Mouse (Mus musculus): ENCODE measurements at regions not wholly inside any gene's neighbourhood (a gene's known extent, or its start where the extent isn't known, plus 50 kb on each side); places are given as distances from the start of the nearest gene placed in this dataset.

DNA sequence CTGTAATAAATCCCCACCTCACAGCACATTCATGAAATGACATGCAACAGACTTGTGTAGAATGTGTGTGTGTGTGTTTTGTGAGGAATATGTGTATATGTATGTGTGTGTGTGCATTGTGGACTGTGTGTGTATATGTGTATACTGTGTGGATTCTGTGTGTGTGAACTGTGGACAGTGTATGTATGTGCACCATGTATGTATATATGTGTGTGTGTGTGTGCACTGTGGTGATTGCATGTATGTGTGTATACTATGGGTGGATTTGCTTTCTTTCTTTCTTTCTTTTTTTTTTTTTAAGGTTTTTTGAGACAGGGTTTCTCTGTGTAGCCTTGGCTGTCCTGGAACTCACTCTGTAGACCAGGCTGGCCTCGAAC is 91.5 kb upstream of the Hdac4 start:
- no peaks in the 10 kb centered on the region for H3K36me3 ChIP-seq (ENCODE audit: control insufficient read depth, insufficient read depth, low read length)
- WGBS (ENCODE audit: insufficient replicate concordance): 78% methylated on average over 1 of the region's 1 CpGs
- no peak overlapping the region for H3K4me3 ChIP-seq (ENCODE audit: low read depth, low read length)
- no peak for ATAC-seq (replicated peaks; ENCODE audit: insufficient number of reproducible peaks, low FRiP score, low TSS enrichment)
- no peak overlapping the region for H3K9ac ChIP-seq (ENCODE audit: low read depth, low read length)
- no peaks in the 10 kb centered on the region for H3K4me1 ChIP-seq (ENCODE audit: control insufficient read depth, insufficient read depth, low read length)
- H3K4me2 ChIP-seq: no peak overlapping the region
- no peaks in the 10 kb centered on the region for H3K9me3 ChIP-seq (replicated peaks; ENCODE audit: control insufficient read depth, low read length)
- H3K27me3 ChIP-seq (ENCODE audit: control insufficient read depth, insufficient read depth, low read length): no peaks in the 10 kb centered on the region
- H3K27ac ChIP-seq (ENCODE audit: low read depth, low read length): no peak overlapping the region

DNA sequence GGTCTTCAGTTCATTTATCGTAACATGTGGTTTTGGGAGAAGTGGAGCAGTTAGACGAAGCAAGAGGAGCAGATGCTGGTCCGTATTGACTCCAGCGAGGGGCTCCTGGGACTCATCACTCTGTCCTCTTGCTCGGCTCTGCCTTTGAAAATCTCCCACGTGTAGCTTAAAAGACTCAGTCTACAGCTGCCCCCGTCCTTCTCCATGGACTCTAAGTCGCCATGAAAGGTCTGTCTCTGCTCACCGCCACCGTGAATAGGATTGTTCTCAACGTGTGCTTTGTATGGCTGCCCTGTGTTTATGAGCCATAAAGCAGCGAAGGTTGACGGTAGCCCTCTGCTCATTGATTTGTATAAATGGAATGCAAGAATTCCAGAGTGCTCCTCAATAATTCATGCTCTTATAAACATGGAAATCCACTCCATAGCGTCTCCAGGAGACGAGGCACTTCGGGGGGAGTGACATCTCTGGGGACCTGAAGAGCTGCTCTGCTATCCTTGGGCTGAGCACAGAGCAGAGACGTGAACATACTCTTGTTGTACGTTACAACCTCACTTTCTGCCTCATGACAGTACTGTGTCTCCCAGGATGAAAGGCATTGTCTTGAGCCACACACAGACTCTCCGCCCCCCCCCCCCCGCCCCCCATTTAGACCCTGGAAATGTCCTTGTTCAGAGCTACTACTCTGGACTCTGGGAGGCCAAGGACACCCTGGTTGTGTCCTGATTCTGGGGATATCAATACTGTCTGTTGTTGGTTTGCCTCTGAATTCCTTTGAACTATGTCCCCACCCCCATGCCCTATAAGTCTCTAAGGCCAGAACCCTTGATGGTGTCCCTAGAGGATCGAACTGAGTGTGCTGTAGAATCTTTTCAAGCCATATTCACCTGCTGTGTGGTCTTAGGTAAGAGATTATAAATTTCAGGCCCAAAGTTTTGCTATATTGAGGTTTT is 90.8 kb upstream of the Hdac4 start:
- WGBS (ENCODE audit: insufficient replicate concordance): 74% methylated on average over 21 of the region's 21 CpGs
- no peak overlapping the region for H3K4me2 ChIP-seq
- H3K27ac ChIP-seq (ENCODE audit: low read depth, low read length): no peak overlapping the region
- H3K27me3 ChIP-seq (ENCODE audit: control insufficient read depth, insufficient read depth, low read length): no peaks in the 10 kb centered on the region
- H3K4me1 ChIP-seq (ENCODE audit: control insufficient read depth, insufficient read depth, low read length): no peaks in the 10 kb centered on the region
- ATAC-seq (replicated peaks; ENCODE audit: insufficient number of reproducible peaks, low FRiP score, low TSS enrichment): no peak
- no peak overlapping the region for H3K9ac ChIP-seq (ENCODE audit: low read depth, low read length)
- H3K4me3 ChIP-seq (ENCODE audit: low read depth, low read length): no peak overlapping the region
- no peaks in the 10 kb centered on the region for H3K9me3 ChIP-seq (replicated peaks; ENCODE audit: control insufficient read depth, low read length)
- no peaks in the 10 kb centered on the region for H3K36me3 ChIP-seq (ENCODE audit: control insufficient read depth, insufficient read depth, low read length)

DNA sequence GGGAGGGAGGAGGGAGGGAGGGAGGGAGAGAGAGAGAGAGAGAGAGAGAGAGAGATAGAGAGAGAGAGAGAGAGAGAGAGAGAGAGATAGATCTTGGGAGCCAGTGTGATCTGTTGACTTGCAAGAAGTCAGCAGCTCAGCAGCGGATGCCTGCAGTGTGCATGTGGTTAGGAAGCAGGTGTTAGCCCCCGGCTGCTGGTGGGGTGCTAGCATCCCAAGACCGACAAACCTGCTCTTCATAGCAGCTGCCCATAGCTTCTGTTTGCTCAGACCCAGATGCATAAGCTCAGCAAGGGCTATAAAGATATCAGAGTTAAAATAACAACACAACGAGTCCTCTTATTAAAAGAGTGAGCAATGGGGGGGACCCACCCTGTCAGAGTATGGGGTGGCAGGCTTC is 88.7 kb upstream of the Hdac4 start:
- no peak overlapping the region for H3K9ac ChIP-seq (ENCODE audit: low read depth, low read length)
- H3K36me3 ChIP-seq (ENCODE audit: control insufficient read depth, insufficient read depth, low read length): no peaks in the 10 kb centered on the region
- no peak overlapping the region for H3K4me2 ChIP-seq
- WGBS (ENCODE audit: insufficient replicate concordance): 72% methylated on average over 4 of the region's 4 CpGs
- no peaks in the 10 kb centered on the region for H3K4me1 ChIP-seq (ENCODE audit: control insufficient read depth, insufficient read depth, low read length)
- H3K27me3 ChIP-seq (ENCODE audit: control insufficient read depth, insufficient read depth, low read length): no peaks in the 10 kb centered on the region
- H3K9me3 ChIP-seq (replicated peaks; ENCODE audit: control insufficient read depth, low read length): no peaks in the 10 kb centered on the region
- no peak overlapping the region for H3K27ac ChIP-seq (ENCODE audit: low read depth, low read length)
- no peak for ATAC-seq (replicated peaks; ENCODE audit: insufficient number of reproducible peaks, low FRiP score, low TSS enrichment)
- H3K4me3 ChIP-seq (ENCODE audit: low read depth, low read length): no peak overlapping the region

DNA sequence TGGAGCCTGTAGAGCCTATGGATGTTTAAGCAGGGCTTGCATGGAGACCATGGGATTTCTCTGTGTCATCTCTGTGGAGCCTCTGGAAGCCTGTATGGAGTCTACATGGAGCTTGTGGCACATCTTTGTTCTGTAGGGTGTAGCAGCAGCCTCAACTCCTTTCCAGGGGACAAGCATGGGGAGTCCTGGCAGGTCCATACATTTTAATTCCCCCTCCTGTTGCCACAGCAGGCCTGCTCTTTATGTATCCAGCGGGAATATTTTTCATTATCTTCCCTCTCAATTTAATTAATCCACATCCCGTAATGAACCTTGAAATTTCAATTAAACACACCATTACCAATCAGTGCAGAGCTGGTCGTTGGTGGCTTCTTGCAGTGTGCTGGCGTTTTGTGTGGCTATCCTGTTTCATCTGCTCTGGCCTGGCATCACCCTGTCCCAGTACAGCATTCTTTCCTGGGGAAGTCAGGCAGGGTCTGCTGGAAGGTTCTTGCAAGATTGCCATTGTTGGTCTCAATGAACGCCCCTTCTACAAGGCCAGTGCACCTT is 81.8 kb upstream of the Hdac4 start:
- Histone ChIP-seq H3K4me3 (ENCODE audit: low read depth, low read length) (no peak overlapping the region), H3K9ac (ENCODE audit: low read depth, low read length) (no peak overlapping the region), H3K36me3 (ENCODE audit: control insufficient read depth, insufficient read depth, low read length) (no peaks in the 10 kb centered on the region), H3K4me2 (no peak overlapping the region), H3K27ac (ENCODE audit: low read depth, low read length) (no peak overlapping the region), H3K4me1 (ENCODE audit: control insufficient read depth, insufficient read depth, low read length) (no peaks in the 10 kb centered on the region), H3K9me3 (replicated peaks; ENCODE audit: control insufficient read depth, low read length) (no peaks in the 10 kb centered on the region), H3K27me3 (ENCODE audit: control insufficient read depth, insufficient read depth, low read length) (no peaks in the 10 kb centered on the region)
- 74% methylated on average over 5 of the region's 5 CpGs for WGBS (ENCODE audit: insufficient replicate concordance)
- no peak for ATAC-seq (replicated peaks; ENCODE audit: insufficient number of reproducible peaks, low FRiP score, low TSS enrichment)

DNA sequence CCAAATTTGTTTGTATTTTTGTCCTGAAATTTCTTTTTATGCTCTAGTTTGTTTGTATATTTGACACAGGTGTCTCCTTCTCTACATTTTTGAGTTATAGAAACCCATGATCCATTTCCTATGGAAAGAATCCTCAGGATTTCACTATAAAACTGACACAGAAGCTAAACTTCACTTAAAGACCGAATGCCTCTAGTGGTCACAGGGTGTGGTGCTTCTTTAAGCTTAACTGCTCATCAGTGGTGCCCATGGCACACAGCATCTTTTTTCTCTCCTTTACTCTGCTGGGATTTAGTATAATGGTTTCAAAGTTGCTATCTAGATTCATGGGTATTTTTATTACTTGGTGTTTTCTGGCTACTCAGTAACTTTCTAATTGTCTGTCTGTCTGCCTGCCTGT is 79.9 kb upstream of the Hdac4 start:
- Histone ChIP-seq H3K4me1 (ENCODE audit: control insufficient read depth, insufficient read depth, low read length) (0 out of 2 replicates have a peak, but pooled peaks cover under 1% of the 10 kb centered on the region), H3K9ac (ENCODE audit: low read depth, low read length) (no peak overlapping the region), H3K4me2 (no peak overlapping the region), H3K36me3 (ENCODE audit: control insufficient read depth, insufficient read depth, low read length) (no peaks in the 10 kb centered on the region), H3K27ac (ENCODE audit: low read depth, low read length) (no peak overlapping the region), H3K9me3 (replicated peaks; ENCODE audit: control insufficient read depth, low read length) (no peaks in the 10 kb centered on the region), H3K27me3 (ENCODE audit: control insufficient read depth, insufficient read depth, low read length) (no peaks in the 10 kb centered on the region), H3K4me3 (ENCODE audit: low read depth, low read length) (no peak overlapping the region)
- WGBS (ENCODE audit: insufficient replicate concordance): 73% methylated on average over 1 of the region's 1 CpGs
- no peak for ATAC-seq (replicated peaks; ENCODE audit: insufficient number of reproducible peaks, low FRiP score, low TSS enrichment)

DNA sequence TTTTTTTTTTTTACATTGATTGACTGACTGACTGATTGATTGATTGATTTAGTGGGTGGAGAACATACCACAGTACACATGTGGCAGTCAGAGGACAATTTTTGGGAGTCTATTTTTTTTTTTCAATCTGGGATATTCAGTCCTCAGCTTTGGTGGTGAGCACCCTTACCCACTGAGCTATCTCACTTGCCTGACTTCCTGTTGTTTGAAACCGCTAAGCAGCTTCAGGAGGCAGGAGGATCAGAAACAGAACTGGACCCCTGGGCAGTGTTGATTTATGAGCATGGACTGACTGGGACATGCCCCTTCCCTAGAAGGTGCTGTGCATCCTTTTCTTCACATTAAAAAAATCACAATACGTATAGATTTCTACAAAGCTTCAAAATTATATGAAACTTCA is 78.3 kb upstream of the Hdac4 start:
- Histone ChIP-seq H3K27ac (ENCODE audit: low read depth, low read length) (no peak overlapping the region), H3K4me3 (ENCODE audit: low read depth, low read length) (no peak overlapping the region), H3K9me3 (replicated peaks; ENCODE audit: control insufficient read depth, low read length) (no peaks in the 10 kb centered on the region), H3K36me3 (ENCODE audit: control insufficient read depth, insufficient read depth, low read length) (no peaks in the 10 kb centered on the region), H3K27me3 (ENCODE audit: control insufficient read depth, insufficient read depth, low read length) (no peaks in the 10 kb centered on the region), H3K4me1 (ENCODE audit: control insufficient read depth, insufficient read depth, low read length) (0 out of 2 replicates have a peak, but pooled peaks cover 3% of the 10 kb centered on the region), H3K9ac (ENCODE audit: low read depth, low read length) (no peak overlapping the region), H3K4me2 (no peak overlapping the region)
- 81% methylated on average over 2 of the region's 2 CpGs for WGBS (ENCODE audit: insufficient replicate concordance)
- no peak for ATAC-seq (replicated peaks; ENCODE audit: insufficient number of reproducible peaks, low FRiP score, low TSS enrichment)

DNA sequence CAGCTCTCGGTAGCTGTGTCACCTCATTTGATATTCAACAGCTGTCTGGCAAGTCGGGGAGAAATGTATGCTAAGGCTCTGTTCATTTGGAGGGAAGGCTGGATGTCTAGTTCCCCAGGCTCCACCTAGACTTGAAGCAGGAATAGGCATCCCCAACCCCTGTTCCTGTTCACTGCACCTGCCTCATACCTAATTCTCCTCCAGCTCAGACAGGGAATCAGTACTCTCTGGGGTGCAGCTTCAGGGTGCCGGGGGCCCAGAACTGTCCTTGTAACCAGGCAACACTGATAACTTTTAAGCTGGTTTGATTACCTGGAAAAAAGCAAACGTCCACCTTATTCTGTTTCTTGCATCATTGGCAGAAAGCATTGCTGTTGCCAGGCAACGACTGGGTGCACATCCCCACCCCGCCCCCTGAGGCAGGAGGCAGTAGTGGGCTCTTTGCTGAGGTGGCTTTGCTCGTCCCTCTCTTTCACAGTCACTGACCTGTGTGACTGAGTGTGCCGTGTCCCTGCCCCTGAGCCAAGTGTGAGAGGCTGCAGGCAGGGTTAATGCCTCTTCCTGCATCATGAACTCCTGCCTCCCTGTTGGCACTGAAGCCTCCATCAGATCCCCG is 76.3 kb upstream of the Hdac4 start:
- Histone ChIP-seq H3K9me3 (replicated peaks; ENCODE audit: control insufficient read depth, low read length) (no peaks in the 10 kb centered on the region), H3K4me3 (ENCODE audit: low read depth, low read length) (no peak overlapping the region), H3K9ac (ENCODE audit: low read depth, low read length) (no peak overlapping the region), H3K36me3 (ENCODE audit: control insufficient read depth, insufficient read depth, low read length) (no peaks in the 10 kb centered on the region), H3K27me3 (ENCODE audit: control insufficient read depth, insufficient read depth, low read length) (no peaks in the 10 kb centered on the region), H3K4me1 (ENCODE audit: control insufficient read depth, insufficient read depth, low read length) (0 out of 2 replicates have a peak, but pooled peaks cover 3% of the 10 kb centered on the region), H3K27ac (ENCODE audit: low read depth, low read length) (no peak overlapping the region), H3K4me2 (no peak overlapping the region)
- WGBS (ENCODE audit: insufficient replicate concordance): 56% methylated on average over 9 of the region's 9 CpGs
- ATAC-seq (replicated peaks; ENCODE audit: insufficient number of reproducible peaks, low FRiP score, low TSS enrichment): no peak

DNA sequence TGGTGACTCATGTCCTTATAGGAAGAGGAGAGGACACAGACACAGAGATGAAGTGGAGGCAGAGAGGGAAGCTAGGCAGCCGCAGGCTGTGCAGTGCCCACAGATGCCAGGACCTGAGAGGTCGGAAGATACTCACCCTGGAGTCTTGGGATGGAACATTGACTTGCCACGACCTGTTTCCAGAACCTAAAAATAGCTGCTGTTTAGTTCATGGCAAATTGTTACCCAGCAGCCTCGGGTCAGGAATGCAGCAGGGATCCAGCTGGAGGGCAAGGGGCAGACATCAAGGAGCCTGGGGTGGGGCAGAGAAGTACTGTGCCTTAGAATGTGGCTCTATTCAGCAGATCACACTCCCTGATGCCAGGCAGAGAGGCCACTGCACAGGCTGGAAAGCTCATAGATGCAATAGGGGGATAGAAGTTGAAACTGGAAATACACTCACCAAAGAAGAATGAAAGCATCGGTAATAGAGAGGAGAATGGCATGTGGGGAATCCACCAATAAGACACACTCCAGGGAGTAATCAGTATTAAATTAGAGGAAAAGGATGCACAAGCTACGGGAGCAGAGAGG is 75.1 kb upstream of the Hdac4 start:
- no peak overlapping the region for H3K4me3 ChIP-seq (ENCODE audit: low read depth, low read length)
- no peaks in the 10 kb centered on the region for H3K9me3 ChIP-seq (replicated peaks; ENCODE audit: control insufficient read depth, low read length)
- no peak overlapping the region for H3K27ac ChIP-seq (ENCODE audit: low read depth, low read length)
- H3K36me3 ChIP-seq (ENCODE audit: control insufficient read depth, insufficient read depth, low read length): no peaks in the 10 kb centered on the region
- H3K4me2 ChIP-seq: no peak overlapping the region; the same call in 1 of the 2 replicates
- H3K27me3 ChIP-seq (ENCODE audit: control insufficient read depth, insufficient read depth, low read length): no peaks in the 10 kb centered on the region
- no peak overlapping the region for H3K9ac ChIP-seq (ENCODE audit: low read depth, low read length)
- WGBS (ENCODE audit: insufficient replicate concordance): 34% methylated on average over 6 of the region's 6 CpGs
- 0 out of 2 replicates have a peak, but pooled peaks cover 3% of the 10 kb centered on the region for H3K4me1 ChIP-seq (ENCODE audit: control insufficient read depth, insufficient read depth, low read length)
- ATAC-seq (replicated peaks; ENCODE audit: insufficient number of reproducible peaks, low FRiP score, low TSS enrichment): no peak
